Mouse (Mus musculus) layer of hippocampus, postnatal 36 days (tissue): Measurements from ENCODE around the gene Atp2c2. TPM values are rescaled to one million over a fixed set of nuclear protein-coding genes. Genes with fewer than 3 reads are reported as not detected.
A peak's percentile ranks its signal among the peaks of the same experiment; 100 is the strongest.

Source experiments
- DNase-seq, 2 experiments: peaks; one replicate each; pipeline ENCODE4 v3.0.0; 2022
- total RNA-seq, 2 experiments: library from RNA; stranded (reverse); gene quantifications; 2 replicates each; pipeline ENCODE4 v1.2.3; 2021

Gene Atp2c2
- 1 to 10 TPM; 1.5 to 1.6 TPM for total RNA-seq

GRCm38 (mm10) chr8:119699549-119700134 is at the start of gene Atp2c2:
Gene Atp2c2 (plus strand): TSS chr8:119700009.
- no peak for DNase-seq

DNA sequence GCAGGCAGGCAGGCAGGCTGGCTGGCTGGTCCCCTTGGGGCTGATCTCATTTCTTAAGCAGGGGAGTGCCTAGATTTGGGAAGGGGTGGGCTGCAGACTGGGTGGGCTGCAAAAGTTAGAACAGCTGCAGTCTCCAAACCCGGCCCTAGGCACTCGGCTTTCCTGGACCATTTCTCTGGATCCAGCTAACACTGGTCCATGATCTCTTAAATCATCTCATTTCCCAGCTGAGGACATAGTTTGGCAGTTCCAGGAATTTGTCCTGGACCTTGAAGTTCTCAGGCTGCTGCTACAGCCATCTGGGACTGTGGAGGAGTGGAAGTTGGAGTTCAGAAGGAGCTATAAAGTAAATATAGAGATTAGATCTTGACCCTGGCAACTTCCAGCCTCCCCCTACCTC is 48.5 kb upstream of the Atp2c2 start:
- DNase-seq = no peak

DNA sequence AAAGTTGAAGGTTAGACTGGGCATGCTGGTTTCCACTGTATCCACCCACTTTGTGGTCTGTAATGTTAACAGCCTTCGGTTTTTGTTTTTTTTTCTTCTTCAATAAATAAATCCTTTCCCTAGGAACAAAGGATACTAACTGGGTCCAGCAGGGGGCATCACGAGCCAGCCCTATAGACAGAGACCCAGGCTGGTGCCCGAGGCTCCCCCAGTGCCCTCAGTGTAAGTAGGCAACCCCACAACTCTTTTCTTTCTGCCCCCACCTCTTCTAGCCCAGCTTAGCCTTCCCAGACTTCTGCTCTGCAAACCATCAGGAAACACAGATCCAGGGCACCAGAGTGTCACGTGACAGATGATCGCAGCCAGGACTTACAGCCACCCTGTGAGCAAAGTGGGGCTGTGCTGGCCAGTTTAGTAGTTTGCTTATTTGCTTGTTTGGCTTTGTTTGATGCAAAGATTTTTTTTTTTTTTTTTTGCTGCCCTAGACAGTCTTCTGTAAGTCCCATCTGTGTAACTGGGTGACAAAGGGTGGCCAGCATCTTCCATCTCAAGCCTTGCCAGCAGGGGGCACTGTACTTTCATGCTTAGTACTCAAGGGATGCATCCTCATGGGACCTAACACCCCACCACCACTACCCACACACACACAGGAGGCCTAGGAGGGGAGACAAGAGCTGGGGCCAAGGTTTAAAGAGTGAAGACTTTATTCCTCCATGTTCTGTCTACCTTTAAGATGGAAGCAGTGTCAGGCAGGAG is 42.9 kb upstream of the Atp2c2 start:
- DNase-seq = no peak

- DNase-seq = no peak
These were observed 38.7 kb upstream of the Atp2c2 start for GRCm38 (mm10) chr8:119661081-119661480.

DNA sequence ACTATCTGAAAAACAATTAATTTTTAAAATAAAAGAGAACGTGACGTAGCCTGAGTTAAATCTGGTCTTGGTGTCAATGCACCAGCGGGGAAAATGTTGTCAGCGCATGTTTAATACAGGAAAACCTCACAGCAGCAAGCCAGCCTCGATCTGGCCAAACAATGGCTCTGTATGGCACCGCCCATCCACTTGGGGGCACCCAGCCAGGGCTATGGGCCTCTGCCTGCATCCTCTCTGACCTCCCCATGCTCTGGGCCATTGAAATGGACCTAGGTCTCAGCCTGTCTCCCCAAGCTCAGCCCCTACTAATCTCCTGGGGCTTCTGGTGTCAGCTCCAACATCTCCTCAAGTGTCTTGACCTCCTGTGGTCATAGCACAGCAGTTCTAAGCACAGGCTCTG is 37.9 kb upstream of the Atp2c2 start:
- DNase-seq = no peak

- DNase-seq = no peak
These were observed 36.4 kb upstream of the Atp2c2 start for GRCm38 (mm10) chr8:119663440-119663839.

GRCm38 (mm10) chr8:119665270-119665669 is 34.5 kb upstream of the Atp2c2 start:
- no peak for DNase-seq

GRCm38 (mm10) chr8:119666219-119666951 is 33.4 kb upstream of the Atp2c2 start, which contains the start of gene Wfdc1:
Gene Wfdc1 (plus strand): TSS chr8:119666365.
- no peak for DNase-seq

- no peak for DNase-seq
These were observed 31.4 kb upstream of the Atp2c2 start for GRCm38 (mm10) chr8:119668447-119668846.

- no peak for DNase-seq
These were observed 30.5 kb upstream of the Atp2c2 start for GRCm38 (mm10) chr8:119669284-119669683.

DNA sequence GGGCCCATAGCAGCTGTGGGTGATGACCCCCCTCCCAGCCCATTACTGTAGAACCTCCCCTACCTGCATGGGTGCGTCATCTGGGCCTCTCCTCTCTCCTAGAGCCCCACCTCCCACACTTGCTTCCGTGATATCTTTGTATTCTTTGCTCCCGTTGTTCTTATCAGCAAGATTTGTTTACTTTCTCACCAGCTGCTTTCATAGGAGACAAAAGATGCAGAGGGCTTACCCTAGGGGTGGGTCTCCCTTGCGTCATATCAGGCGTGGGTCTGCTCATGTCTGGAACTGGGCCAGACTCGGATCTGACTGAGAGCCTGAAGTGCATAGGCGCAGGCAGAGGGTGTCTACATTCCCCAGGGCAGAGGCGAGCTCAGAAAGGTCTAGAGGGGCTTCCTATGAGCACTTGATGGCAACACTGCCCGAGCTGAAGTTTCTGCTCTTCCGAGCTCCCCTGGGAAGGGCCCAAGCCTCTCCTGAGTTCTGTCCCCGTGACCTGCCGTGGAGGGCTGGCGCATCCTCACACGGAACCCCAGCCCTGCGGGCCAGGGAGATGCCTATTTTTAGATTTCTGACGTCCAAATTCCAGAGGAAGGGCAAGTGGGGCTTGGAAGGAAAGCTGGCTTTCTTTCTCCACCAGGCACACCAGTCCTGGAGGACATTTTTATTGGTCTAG is 29.3 kb upstream of the Atp2c2 start:
- no peak for DNase-seq

GRCm38 (mm10) chr8:119673976-119674555 is 25.7 kb upstream of the Atp2c2 start:
- no peak for DNase-seq

- no peak for DNase-seq
These were observed 24.4 kb upstream of the Atp2c2 start for GRCm38 (mm10) chr8:119675457-119675856.

GRCm38 (mm10) chr8:119676389-119676788 is 23.4 kb upstream of the Atp2c2 start:
- peak; percentile 85 to 87 for DNase-seq

DNA sequence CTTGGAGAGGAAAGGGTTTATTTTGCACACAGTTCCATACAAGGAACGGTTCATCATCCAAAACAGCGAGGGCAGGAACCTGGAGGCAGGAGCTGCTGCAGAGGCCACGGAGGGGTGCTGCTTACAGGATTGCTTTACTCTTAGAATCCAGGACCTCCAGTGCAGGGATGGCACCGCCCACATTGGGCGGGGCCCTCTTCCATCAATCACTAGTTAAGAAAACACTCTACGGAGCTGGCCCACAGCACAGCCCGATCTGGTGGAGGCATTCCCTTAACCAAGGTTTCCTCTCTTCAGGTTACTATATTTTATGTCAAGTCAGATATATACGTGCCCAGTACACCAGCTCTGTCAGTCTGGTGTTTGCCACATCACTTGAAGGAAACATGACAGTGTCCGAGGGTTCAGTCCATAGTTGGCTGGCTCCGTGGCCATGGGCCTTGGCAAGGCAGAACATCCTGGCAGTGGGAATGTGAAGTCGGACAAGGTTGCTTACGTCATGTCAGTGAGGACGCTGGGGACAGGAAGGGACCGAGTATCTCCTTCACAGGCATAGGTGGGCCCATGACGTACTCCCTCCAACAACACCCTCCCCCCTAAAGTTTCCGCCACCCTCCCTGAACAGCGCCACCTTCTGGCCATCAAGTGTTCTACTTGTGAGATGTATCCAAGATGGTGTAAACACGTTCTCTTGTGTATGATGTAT is 21.5 kb upstream of the Atp2c2 start:
- DNase-seq = no peak

DNA sequence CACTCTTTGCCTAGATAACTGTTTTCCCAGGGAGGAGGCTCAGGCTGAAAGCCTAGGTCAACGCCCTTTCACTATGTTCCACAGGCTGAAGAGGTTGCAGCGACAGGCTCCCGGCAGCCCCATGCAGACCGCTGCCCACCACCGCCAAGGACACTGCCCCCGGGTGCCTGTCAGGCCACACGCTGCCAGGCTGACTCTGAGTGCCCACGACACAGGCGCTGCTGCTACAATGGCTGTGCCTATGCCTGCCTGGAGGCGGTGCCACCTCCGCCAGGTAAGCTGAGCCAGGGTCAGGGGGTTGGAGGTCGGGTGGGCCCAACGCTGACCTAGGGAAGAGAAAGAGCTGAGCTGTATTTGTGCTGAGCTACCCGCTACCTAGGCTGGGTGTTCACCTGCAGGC is 20.6 kb upstream of the Atp2c2 start:
- no peak for DNase-seq

DNA sequence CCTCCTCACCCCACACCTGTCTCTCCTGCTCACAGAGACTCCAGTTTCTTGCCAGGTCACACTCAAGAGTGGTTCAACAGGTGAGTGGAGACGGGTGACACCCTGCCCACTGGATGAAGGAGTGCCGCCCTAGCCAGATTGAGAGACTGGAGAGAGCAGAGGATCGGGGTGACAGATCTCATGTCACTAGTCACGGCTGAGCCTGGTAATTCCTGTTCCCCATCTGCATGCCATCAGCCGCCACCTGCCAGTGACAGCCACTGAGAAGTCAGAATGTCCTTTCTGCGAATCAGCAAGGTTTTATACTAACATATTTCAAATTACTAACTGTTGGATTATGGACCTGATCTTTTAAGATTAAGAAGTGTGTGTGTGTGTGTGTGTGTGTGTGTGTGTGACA is 9.2 kb upstream of the Atp2c2 start:
- DNase-seq = no peak

- DNase-seq = no peak
These were observed 7.8 kb upstream of the Atp2c2 start for GRCm38 (mm10) chr8:119691989-119692388.

GRCm38 (mm10) chr8:119694696-119695095 is 5.1 kb upstream of the Atp2c2 start:
- no peak for DNase-seq

- no peak for DNase-seq
These were observed 2.6 kb upstream of the Atp2c2 start for GRCm38 (mm10) chr8:119697163-119697562.

DNA sequence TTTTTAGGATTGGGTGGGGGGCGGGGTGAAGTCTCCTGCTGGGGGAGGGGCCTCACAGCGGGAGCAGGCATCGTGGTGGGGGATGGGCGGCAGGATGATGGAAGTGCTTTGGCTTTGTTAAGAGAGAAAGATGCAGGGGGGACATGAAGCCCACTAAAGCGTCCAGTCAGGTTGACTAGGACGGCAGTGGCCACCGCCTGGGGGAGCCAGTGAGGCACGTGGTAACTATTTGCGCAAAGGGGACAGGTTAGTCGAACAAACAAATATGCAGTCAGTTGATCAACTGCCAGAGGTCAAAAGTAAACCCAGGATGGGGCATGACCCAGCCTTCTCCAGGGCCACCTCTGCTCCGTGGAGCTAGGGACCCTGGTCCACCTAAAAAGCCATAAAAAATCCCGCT is 849 bp upstream of the Atp2c2 start:
- DNase-seq = no peak

- no peak for DNase-seq
These were observed 3.2 kb downstream of the Atp2c2 start for GRCm38 (mm10) chr8:119702965-119703364.
